26 mouse cellular contexts compared by ENCODE assay signal in the genomic region with DNA sequence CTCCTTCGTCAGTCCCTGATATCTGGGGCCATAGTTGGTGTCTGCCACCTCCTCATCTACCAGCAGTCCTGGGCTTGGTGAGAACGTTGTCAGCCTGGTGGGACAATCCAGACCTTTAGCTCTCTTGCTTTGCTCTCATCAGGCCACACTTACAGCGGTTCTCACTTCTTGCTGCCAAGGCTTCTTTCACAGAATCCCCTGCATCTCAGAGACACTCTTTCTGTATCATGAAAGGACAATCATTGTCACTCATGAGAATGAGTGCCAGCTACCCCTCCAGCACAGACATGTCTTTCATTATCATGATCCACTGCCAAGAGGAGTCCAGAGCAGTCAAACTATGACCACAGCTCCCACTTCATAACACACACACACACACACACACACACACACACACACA. TPM values are rescaled to one million over a fixed set of nuclear protein-coding genes. Genes with fewer than 3 reads are reported as not detected.
DNase-seq lines count a peak whose midpoint lies in the region; ATAC-seq and TF ChIP-seq lines count a peak whose summit lies in the region.
"Had no signal": no experiment of that assay in that cellular context is flagged by ENCODE, and none has a peak within 500 bp of the region (broad histone marks: within the 10 kb centered on the region; RNA-seq: fewer than 3 reads in every experiment).

No protein-coding gene starts in this region.

- no peak overlapping the region for H3K4me3 ChIP-seq in lung, embryonic 14.5 days (ENCODE audit: low read depth, low read length)
- no peak overlapping the region for H3K4me3 ChIP-seq in lung, embryonic 16.5 days (ENCODE audit: low read length)
- H3K4me3 ChIP-seq: embryonic facial prominence, embryonic 10.5 days; embryonic facial prominence, embryonic 12.5 days; forebrain, embryonic 13.5 days had no signal

- H3K36me3 ChIP-seq in lung, embryonic 14.5 days (ENCODE audit: insufficient read depth) = no peaks in the 10 kb centered on the region
- H3K36me3 ChIP-seq in lung, embryonic 16.5 days (ENCODE audit: control insufficient read depth, insufficient read depth, low read length) = no peaks in the 10 kb centered on the region
- H3K36me3 ChIP-seq: embryonic facial prominence, embryonic 10.5 days; embryonic facial prominence, embryonic 12.5 days; G1E had no signal

- H3K4me1 ChIP-seq in lung, embryonic 14.5 days (ENCODE audit: insufficient read depth) = no peaks in the 10 kb centered on the region
- H3K4me1 ChIP-seq in lung, embryonic 16.5 days (replicated peaks; ENCODE audit: control insufficient read depth, insufficient read depth, low read length) = no peaks in the 10 kb centered on the region
- H3K4me1 ChIP-seq: embryonic facial prominence, embryonic 10.5 days; embryonic facial prominence, embryonic 12.5 days; forebrain, embryonic 13.5 days had no signal

- no peak for TF ChIP-seq CTCF in lung, embryonic 14.5 days (IDR thresholded peaks at IDR 0.05; ENCODE audit: low read depth)

- 56% methylated on average over 3 of the region's 3 CpGs for WGBS in lung, embryonic 14.5 days
- WGBS in lung, embryonic 16.5 days = 55% methylated on average over 3 of the region's 3 CpGs

- H3K27ac ChIP-seq in lung, embryonic 14.5 days (ENCODE audit: low read depth) = no peak overlapping the region
- no peak overlapping the region for H3K27ac ChIP-seq in lung, embryonic 16.5 days (ENCODE audit: low read length)
- H3K27ac ChIP-seq: embryonic facial prominence, embryonic 10.5 days; embryonic facial prominence, embryonic 12.5 days; forebrain, embryonic 13.5 days had no signal

- peak; percentile 63; the same call in 1 of the 2 replicates for ATAC-seq in lung, embryonic 14.5 days (ENCODE audit: insufficient read depth)
- ATAC-seq in lung, embryonic 16.5 days (ENCODE audit: low read depth) = peak; percentile 70
- ATAC-seq: activated CD4-positive, CD25-positive, alpha-beta regulatory T cell, adult 4 months; CD4-positive, CD25-positive, alpha-beta regulatory T cell, adult 4 months; forebrain, embryonic 13.5 days; Patski had no signal

- H3K4me2 ChIP-seq in lung, embryonic 14.5 days = no peak overlapping the region
- H3K4me2 ChIP-seq in lung, embryonic 16.5 days (ENCODE audit: low read depth, low read length) = no peak overlapping the region
- H3K4me2 ChIP-seq: embryonic facial prominence, embryonic 12.5 days; forebrain, embryonic 13.5 days had no signal

- no peaks in the 10 kb centered on the region for H3K27me3 ChIP-seq in lung, embryonic 14.5 days (ENCODE audit: insufficient read depth, low read length)
- H3K27me3 ChIP-seq in lung, embryonic 16.5 days (ENCODE audit: control insufficient read depth, insufficient read depth, low read depth, low read length) = no peaks in the 10 kb centered on the region; the same call in 1 of the 2 replicates
- H3K27me3 ChIP-seq: embryonic facial prominence, embryonic 12.5 days; forebrain, embryonic 13.5 days had no signal

- H3K9me3 ChIP-seq in lung, embryonic 14.5 days (ENCODE audit: low read depth, low read length) = no peaks in the 10 kb centered on the region
- H3K9me3 ChIP-seq in lung, embryonic 16.5 days (ENCODE audit: control insufficient read depth, low read length) = no peaks in the 10 kb centered on the region
- H3K9me3 ChIP-seq: embryonic facial prominence, embryonic 10.5 days; embryonic facial prominence, embryonic 12.5 days; forebrain, embryonic 13.5 days; G1E had no signal

- H3K9ac ChIP-seq in lung, embryonic 14.5 days = no peak overlapping the region
- H3K9ac ChIP-seq in lung, embryonic 16.5 days (ENCODE audit: low read length) = no peak overlapping the region
- H3K9ac ChIP-seq: embryonic facial prominence, embryonic 12.5 days; forebrain, embryonic 13.5 days had no signal

- peak; percentile 35 for DNase-seq in heart, adult 11 months
- no peak for DNase-seq in heart, adult 9 months (ENCODE audit: low spot score in 2 of 2)
- peak; percentile 52 for DNase-seq in lung, embryonic 14.5 days
- DNase-seq in lung, adult 18-20 months = no peak
- no peak for DNase-seq in lung, postnatal 14 days
- peak; percentile 47 for DNase-seq in lung, postnatal 10 days
- no peak for DNase-seq in lung, postnatal 4 days
- DNase-seq: adrenal gland, adult 8-10 months; adrenal gland, postnatal 14 days; adrenal gland, postnatal 36 days; B cell, adult 2 months; cerebellum, adult 11-12 months; cerebellum, adult 2 months; cerebellum, adult 9-10 months; cerebellum, postnatal 10 days; cerebellum, postnatal 25 days had no signal

RNA-seq across cellular contexts. Expression of gene Clpb, which starts 19.6 kb away (rescaled TPM):
- polyA plus RNA-seq in lung, embryonic 14.5 days (2014; fragmentation: Nextera tagmentation; extraction: Ambion mirVana) = 55.6 and 56.5 TPM in 2 replicates
- polyA plus RNA-seq in lung, embryonic 16.5 days (2015; fragmentation: Nextera tagmentation; extraction: Ambion mirVana) = 51.3 and 59.6 TPM in 2 replicates

RNA-seq across cellular contexts. Expression of gene Art2b, which starts 58.5 kb away (rescaled TPM):
- not detected in 2 replicates for polyA plus RNA-seq in lung, embryonic 14.5 days (2014; fragmentation: Nextera tagmentation; extraction: Ambion mirVana)
- polyA plus RNA-seq in lung, embryonic 16.5 days (2015; fragmentation: Nextera tagmentation; extraction: Ambion mirVana) = not detected in 2 replicates
- polyA plus RNA-seq: cerebellum, adult 2 months; embryonic facial prominence, embryonic 10.5 days; embryonic facial prominence, embryonic 12.5 days; embryonic facial prominence, embryonic 14.5 days; forebrain, embryonic 11.5 days; forebrain, embryonic 13.5 days; G1E; Patski had no signal

Comparison
In these comparisons a context has a peak if more than half of its experiments do, and no peak if none do; other contexts are left out.
1. DNase-seq: peak in heart, adult 11 months (single experiment), lung, embryonic 14.5 days (single experiment) and lung, postnatal 10 days (single experiment); none in heart, adult 9 months (0 of 2), lung, adult 18-20 months (0 of 2), lung, postnatal 14 days (single experiment) and lung, postnatal 4 days (0 of 2).